Mouse (Mus musculus) heart, embryonic 11.5 days (tissue): ENCODE data around the gene Rbl2. TPM values are rescaled to one million over a fixed set of nuclear protein-coding genes. Genes with fewer than 3 reads are reported as not detected.

Source experiments
- ATAC-seq: fragments of 200-750 bp; cut with Nextera tagmentation; replicated peaks from 2 replicates; pipeline ENCODE4 v1.8.0; 2017; ENCODE audit warnings: moderate library complexity; ENCODE audit not compliant: insufficient number of reproducible peaks, low FRiP score, low TSS enrichment
- H3K27ac ChIP-seq: fragments of 300-500 bp; sonication (generic); 2 replicates; pipeline ENCODE4 v1.5.1; 2014; ENCODE audit warnings: mild to moderate bottlenecking, low read depth, low read length
- H3K27me3 ChIP-seq: fragments of 300-500 bp; sonication (generic); 2 replicates; pipeline ENCODE4 v1.6.1; 2014; ENCODE audit warnings: mild to moderate bottlenecking, low read length, mixed read lengths; ENCODE audit not compliant: control insufficient read depth, insufficient read depth
- H3K36me3 ChIP-seq: fragments of 300-500 bp; sonication (generic); 2 replicates; pipeline ENCODE4 v1.6.1; 2014; ENCODE audit warnings: mild to moderate bottlenecking, low read length, moderate library complexity, mixed read lengths; ENCODE audit not compliant: control insufficient read depth, insufficient read depth
- H3K4me1 ChIP-seq: fragments of 300-500 bp; sonication (generic); 2 replicates; pipeline ENCODE4 v1.6.1; 2014; ENCODE audit warnings: low read length; ENCODE audit not compliant: control insufficient read depth, insufficient read depth
- H3K4me2 ChIP-seq: fragments of 300-500 bp; sonication (generic); 2 replicates; pipeline ENCODE4 v1.6.1; 2014; ENCODE audit warnings: mild to moderate bottlenecking, moderate library complexity
- H3K4me3 ChIP-seq: fragments of 300-500 bp; sonication (generic); 2 replicates; pipeline ENCODE4 v1.5.1; 2014; ENCODE audit warnings: low read depth, low read length
- H3K9ac ChIP-seq: fragments of 300-500 bp; sonication (generic); 2 replicates; pipeline ENCODE4 v1.6.1; 2014; ENCODE audit warnings: mild to moderate bottlenecking, low read depth, low read length, moderate library complexity
- H3K9me3 ChIP-seq: fragments of 300-500 bp; sonication (generic); replicated peaks from 2 replicates; pipeline ENCODE4 v1.6.1; 2016; ENCODE audit warnings: low read length; ENCODE audit not compliant: control insufficient read depth
- WGBS: fragments of 180-500 bp; shearing (Covaris S2); extraction: QIAGEN DNeasy Blood & Tissue Kit; methylation state at CpG from one replicate; pipeline ENCODE4 v1.1.7; 2014; ENCODE audit not compliant: insufficient replicate concordance; 5-methylcytosine and 5-hydroxymethylcytosine counted together
- polyA plus RNA-seq: library from polyadenylated mRNA; unstranded; fragments of >200 nt; fragmentation: Nextera tagmentation; extraction: Ambion mirVana; gene quantifications from 2 replicates; pipeline ENCODE4 v1.2.1, GENCODE M21; 2014

The Rbl2 gene
- 14.6 and 14.7 TPM in 2 replicates for polyA plus RNA-seq

- Histone ChIP-seq H3K36me3 (no peaks in the 10 kb centered on the region), H3K4me2 (peak within 1 kb of the TSS; percentile 68), H3K4me3 (peak within 1 kb of the TSS; percentile 59), H3K27me3 (no peaks in the 10 kb centered on the region), H3K4me1 (peaks cover 4% of the 10 kb centered on the region; the same call in 1 of the 2 replicates), H3K9me3 (no peaks in the 10 kb centered on the region), H3K27ac (peak within 1 kb of the TSS; percentile 36), H3K9ac (peak within 1 kb of the TSS; percentile 79)
- ATAC-seq, result peak; percentile 93
- WGBS, result under 1% methylated on average over 25 of the region's 25 CpGs
Observed at GRCm38 (mm10) chr8:91069834-91070233, at the start of gene Rbl2. Gene Rbl2 (plus strand): TSS chr8:91070057.

GRCm38 (mm10) chr8:91034417-91034816 lies 35.4 kb upstream of the Rbl2 start:
- no peak overlapping the region for H3K4me2 ChIP-seq
- no peak overlapping the region for H3K9ac ChIP-seq
- H3K9me3 ChIP-seq, result no peaks in the 10 kb centered on the region
- no peaks in the 10 kb centered on the region for H3K4me1 ChIP-seq
- peaks cover 14% of the 10 kb centered on the region for H3K36me3 ChIP-seq
- no peak overlapping the region for H3K27ac ChIP-seq
- no peak overlapping the region for H3K4me3 ChIP-seq
- no peak for ATAC-seq
- no peaks in the 10 kb centered on the region for H3K27me3 ChIP-seq
- WGBS, result 81% methylated on average over 6 of the region's 6 CpGs

- H3K4me1 ChIP-seq, result no peaks in the 10 kb centered on the region
- no peak overlapping the region for H3K4me3 ChIP-seq
- ATAC-seq, result no peak
- no peak overlapping the region for H3K27ac ChIP-seq
- no peaks in the 10 kb centered on the region for H3K27me3 ChIP-seq
- H3K9ac ChIP-seq, result no peak overlapping the region
- H3K9me3 ChIP-seq, result no peaks in the 10 kb centered on the region
- no peak overlapping the region for H3K4me2 ChIP-seq
- WGBS, result 88% methylated on average over 6 of the region's 6 CpGs
- H3K36me3 ChIP-seq, result peaks cover 16% of the 10 kb centered on the region
Observed at GRCm38 (mm10) chr8:91036905-91037304, 33.0 kb upstream of the Rbl2 start.

GRCm38 (mm10) chr8:91038637-91039036 lies 31.2 kb upstream of the Rbl2 start:
- no peak for ATAC-seq
- Histone ChIP-seq H3K27me3 (no peaks in the 10 kb centered on the region), H3K36me3 (peaks cover 27% of the 10 kb centered on the region), H3K4me2 (no peak overlapping the region), H3K9me3 (no peaks in the 10 kb centered on the region), H3K4me3 (no peak overlapping the region), H3K4me1 (no peaks in the 10 kb centered on the region), H3K27ac (no peak overlapping the region), H3K9ac (no peak overlapping the region)
- 85% methylated on average over 1 of the region's 1 CpGs for WGBS

GRCm38 (mm10) chr8:91046370-91046769 lies 23.5 kb upstream of the Rbl2 start:
- ATAC-seq, result no peak
- no peaks in the 10 kb centered on the region for H3K4me1 ChIP-seq
- H3K9ac ChIP-seq, result no peak overlapping the region
- no peaks in the 10 kb centered on the region for H3K9me3 ChIP-seq
- H3K4me3 ChIP-seq, result no peak overlapping the region
- no peaks in the 10 kb centered on the region for H3K27me3 ChIP-seq
- peaks cover 32% of the 10 kb centered on the region for H3K36me3 ChIP-seq
- no peak overlapping the region for H3K4me2 ChIP-seq
- H3K27ac ChIP-seq, result no peak overlapping the region
- WGBS, result 83% methylated on average over 4 of the region's 4 CpGs

GRCm38 (mm10) chr8:91051037-91051436 lies 18.8 kb upstream of the Rbl2 start:
- Histone ChIP-seq H3K4me2 (no peak overlapping the region), H3K27ac (peak overlapping the region; percentile 3; the same call in 1 of the 2 replicates), H3K9ac (no peak overlapping the region), H3K36me3 (peaks cover 10% of the 10 kb centered on the region), H3K4me3 (no peak overlapping the region), H3K27me3 (no peaks in the 10 kb centered on the region), H3K9me3 (no peaks in the 10 kb centered on the region), H3K4me1 (no peaks in the 10 kb centered on the region)
- no peak for ATAC-seq
- 47% methylated on average over 8 of the region's 8 CpGs for whole genome bisulfite sequencing

GRCm38 (mm10) chr8:91054418-91054817 lies 15.4 kb upstream of the Rbl2 start:
- no peaks in the 10 kb centered on the region for H3K9me3 ChIP-seq
- no peak overlapping the region for H3K4me3 ChIP-seq
- no peak for ATAC-seq
- peaks cover 7% of the 10 kb centered on the region for H3K36me3 ChIP-seq
- 92% methylated on average over 4 of the region's 4 CpGs for WGBS
- H3K27me3 ChIP-seq, result no peaks in the 10 kb centered on the region
- H3K9ac ChIP-seq, result no peak overlapping the region
- H3K4me2 ChIP-seq, result no peak overlapping the region
- H3K27ac ChIP-seq, result no peak overlapping the region
- no peaks in the 10 kb centered on the region for H3K4me1 ChIP-seq

- H3K27ac ChIP-seq, result no peak overlapping the region
- peaks cover 3% of the 10 kb centered on the region; the same call in 1 of the 2 replicates for H3K4me1 ChIP-seq
- no peaks in the 10 kb centered on the region for H3K9me3 ChIP-seq
- no peaks in the 10 kb centered on the region; the same call in 1 of the 2 replicates for H3K36me3 ChIP-seq
- WGBS, result 61% methylated on average over 3 of the region's 3 CpGs
- ATAC-seq, result no peak
- H3K4me3 ChIP-seq, result no peak overlapping the region
- no peaks in the 10 kb centered on the region for H3K27me3 ChIP-seq
- no peak overlapping the region for H3K9ac ChIP-seq
- no peak overlapping the region for H3K4me2 ChIP-seq
Observed at GRCm38 (mm10) chr8:91056848-91057247, 13.0 kb upstream of the Rbl2 start.

- Histone ChIP-seq H3K4me1 (peaks cover 3% of the 10 kb centered on the region; the same call in 1 of the 2 replicates), H3K36me3 (no peaks in the 10 kb centered on the region), H3K4me3 (no peak overlapping the region), H3K4me2 (no peak overlapping the region), H3K9ac (no peak overlapping the region), H3K27ac (no peak overlapping the region), H3K9me3 (no peaks in the 10 kb centered on the region), H3K27me3 (no peaks in the 10 kb centered on the region)
- no peak; the same call in 1 of the 2 replicates for ATAC-seq
Observed at GRCm38 (mm10) chr8:91059086-91059578, 10.7 kb upstream of the Rbl2 start.
